Mouse (Mus musculus) spleen, adult 12 weeks (tissue): ENCODE measurements around the gene Mbtps1.
A peak's percentile ranks its signal among the peaks of the same experiment; 100 is the strongest.

ENCODE experiments used
- DNase-seq: peaks from one replicate; pipeline ENCODE4 v3.0.0; 2022; ENCODE audit warnings: low spot score

Gene Mbtps1

GRCm38 (mm10) chr8:119558603-119559401 lies at the start of gene Mbtps1:
Mbtps1 (minus strand) TSS chr8:119558735.
- peak; percentile 98 for DNase-seq

GRCm38 (mm10) chr8:119606224-119606623 lies 47.7 kb upstream of the Mbtps1 start:
- no peak for DNase-seq

GRCm38 (mm10) chr8:119604996-119605395 lies 46.5 kb upstream of the Mbtps1 start, which contains the start of gene Taf1c:
Taf1c (minus strand) TSS chr8:119605222.
- DNase-seq, result peak; percentile 87

GRCm38 (mm10) chr8:119604398-119604803 lies 45.9 kb upstream of the Mbtps1 start:
- DNase-seq, result peak; percentile 8

- no peak for DNase-seq
Measured at GRCm38 (mm10) chr8:119603771-119604170, 45.2 kb upstream of the Mbtps1 start.

- DNase-seq, result no peak
Measured at GRCm38 (mm10) chr8:119591456-119591855, 32.9 kb upstream of the Mbtps1 start.

GRCm38 (mm10) chr8:119590348-119590747 lies 31.8 kb upstream of the Mbtps1 start:
- DNase-seq, result no peak

- no peak for DNase-seq
Measured at GRCm38 (mm10) chr8:119588844-119589243, 30.3 kb upstream of the Mbtps1 start.

GRCm38 (mm10) chr8:119588321-119588720 lies 29.8 kb upstream of the Mbtps1 start:
- no peak for DNase-seq

GRCm38 (mm10) chr8:119585901-119586300 lies 27.4 kb upstream of the Mbtps1 start:
- peak; percentile 38 for DNase-seq

- DNase-seq, result no peak
Measured at GRCm38 (mm10) chr8:119580441-119581161, 22.1 kb upstream of the Mbtps1 start.

GRCm38 (mm10) chr8:119579096-119579495 lies 20.6 kb upstream of the Mbtps1 start:
- no peak for DNase-seq

- no peak for DNase-seq
Measured at GRCm38 (mm10) chr8:119575366-119575726, 16.8 kb upstream of the Mbtps1 start.

- peak; percentile 95 for DNase-seq
Measured at GRCm38 (mm10) chr8:119574437-119575365, 16.2 kb upstream of the Mbtps1 start, which contains the start of the genes Hsdl1 and Dnaaf1. Hsdl1 (minus strand) TSS chr8:119575183. Dnaaf1 (plus strand) TSS chr8:119575235.

GRCm38 (mm10) chr8:119572411-119572810 lies 13.9 kb upstream of the Mbtps1 start:
- no peak for DNase-seq

- DNase-seq, result no peak
Measured at GRCm38 (mm10) chr8:119571135-119571534, 12.6 kb upstream of the Mbtps1 start.

GRCm38 (mm10) chr8:119569881-119570280 lies 11.3 kb upstream of the Mbtps1 start:
- DNase-seq, result no peak

- DNase-seq, result no peak
Measured at GRCm38 (mm10) chr8:119568951-119569350, 10.4 kb upstream of the Mbtps1 start.

- DNase-seq, result no peak
Measured at GRCm38 (mm10) chr8:119568251-119568650, 9.7 kb upstream of the Mbtps1 start.

- DNase-seq, result no peak
Measured at GRCm38 (mm10) chr8:119566367-119566766, 7.8 kb upstream of the Mbtps1 start.

- no peak for DNase-seq
Measured at GRCm38 (mm10) chr8:119563849-119564251, 5.3 kb upstream of the Mbtps1 start.

GRCm38 (mm10) chr8:119559402-119559720 lies 826 bp upstream of the Mbtps1 start:
- no peak for DNase-seq
